Mouse (Mus musculus): ENCODE data around the gene Col18a1. TPM values are rescaled to one million over a fixed set of nuclear protein-coding genes. Genes with fewer than 3 reads are reported as not detected.

Gene Col18a1
- total RNA-seq, 2 experiments from 2014 or later, result 96.8 to 99.4 TPM

- DNase-seq (ENCODE audit: low spot score in 2 of 2), result no peak
Measured at GRCm38 (mm10) chr10:77017662-77018061, 148.7 kb downstream of the Col18a1 start.

GRCm38 (mm10) chr10:77017061-77017460 is 149.3 kb downstream of the Col18a1 start:
- DNase-seq (ENCODE audit: low spot score in 2 of 2), result no peak

- no peak for DNase-seq (ENCODE audit: low spot score in 2 of 2)
Measured at GRCm38 (mm10) chr10:77016499-77016898, 149.8 kb downstream of the Col18a1 start.

- no peak for DNase-seq (ENCODE audit: low spot score in 2 of 2)
Measured at GRCm38 (mm10) chr10:77016080-77016479, 150.3 kb downstream of the Col18a1 start.

- DNase-seq (ENCODE audit: low spot score in 2 of 2), result no peak
Measured at GRCm38 (mm10) chr10:77011681-77012080, 154.7 kb downstream of the Col18a1 start.

- DNase-seq (ENCODE audit: low spot score in 2 of 2), result no peak
Measured at GRCm38 (mm10) chr10:77008698-77009097, 157.7 kb downstream of the Col18a1 start.

GRCm38 (mm10) chr10:77008109-77008561 is 158.2 kb downstream of the Col18a1 start:
- DNase-seq (ENCODE audit: low spot score in 2 of 2), result peak in 1 of 2 experiments; percentile 16

- no peak for DNase-seq (ENCODE audit: low spot score in 2 of 2)
Measured at GRCm38 (mm10) chr10:77007433-77008108, 158.8 kb downstream of the Col18a1 start.

GRCm38 (mm10) chr10:77004936-77005335 is 161.4 kb downstream of the Col18a1 start:
- no peak for DNase-seq (ENCODE audit: low spot score in 2 of 2)

Other genes with a start within 250 kb of the Col18a1 start
- 10 to 100 TPM; 52.3 to 72.3 TPM for gene Pcbp3, start 204.7 kb downstream of the Col18a1 start, total RNA-seq (2021)
- 10 to 100 TPM; 25.7 to 29.2 TPM for gene Slc19a1, start 134.3 kb downstream of the Col18a1 start, total RNA-seq (2021)
- 10 to 100 TPM; 75.4 to 78.5 TPM for gene Pofut2, start 92.7 kb upstream of the Col18a1 start, total RNA-seq (2021)